Mouse (Mus musculus) kidney, embryonic 16.5 days (tissue): ENCODE measurements around the gene Acbd3. TPM values are rescaled to one million over a fixed set of nuclear protein-coding genes. Genes with fewer than 3 reads are reported as not detected.
A peak's percentile ranks its signal among the peaks of the same experiment; 100 is the strongest.

Experiments
- ATAC-seq: fragments of 200-750 bp; cut with Nextera tagmentation; 2 replicates; pipeline ENCODE4 v1.8.0; 2017; ENCODE audit warnings: moderate TSS enrichment; ENCODE audit not compliant: low FRiP score, low TSS enrichment
- H3K27ac ChIP-seq: fragments of 300-500 bp; sonication (generic); 2 replicates; pipeline ENCODE4 v1.5.1; 2014; ENCODE audit warnings: low read length
- H3K27me3 ChIP-seq: fragments of 300-500 bp; sonication (generic); 2 replicates; pipeline ENCODE4 v1.6.1; 2014; ENCODE audit warnings: low read length, control low read depth, mixed read lengths; ENCODE audit not compliant: insufficient read depth
- H3K36me3 ChIP-seq: fragments of 300-500 bp; sonication (generic); 2 replicates; pipeline ENCODE4 v1.6.1; 2014; ENCODE audit warnings: low read length, control low read depth, mixed read lengths; ENCODE audit not compliant: insufficient read depth
- H3K4me1 ChIP-seq: fragments of 300-500 bp; sonication (generic); 2 replicates; pipeline ENCODE4 v1.6.1; 2014; ENCODE audit warnings: low read length, control low read depth, mixed read lengths; ENCODE audit not compliant: insufficient read depth
- H3K4me2 ChIP-seq: fragments of 300-500 bp; sonication (generic); replicated peaks from 2 replicates; pipeline ENCODE4 v1.6.1; 2014; ENCODE audit warnings: low read depth, low read length
- H3K4me3 ChIP-seq: fragments of 300-500 bp; sonication (generic); 2 replicates; pipeline ENCODE4 v1.5.1; 2014; ENCODE audit warnings: mild to moderate bottlenecking, low read length
- H3K9ac ChIP-seq: fragments of 300-500 bp; sonication (generic); replicated peaks from 2 replicates; pipeline ENCODE4 v1.6.1; 2014; ENCODE audit warnings: low read length
- H3K9me3 ChIP-seq: fragments of 300-500 bp; sonication (generic); 2 replicates; pipeline ENCODE4 v1.6.1; 2016; ENCODE audit warnings: low read length, control low read depth
- WGBS: fragments of 180-500 bp; shearing (Covaris S2); extraction: QIAGEN DNeasy Blood & Tissue Kit; methylation state at CpG from one replicate; pipeline ENCODE4 v1.1.7; 2014; 5-methylcytosine and 5-hydroxymethylcytosine counted together
- polyA plus RNA-seq: library from polyadenylated mRNA; unstranded; fragments of >200 nt; fragmentation: Nextera tagmentation; extraction: Ambion mirVana; gene quantifications from 2 replicates; pipeline ENCODE4 v1.2.1, GENCODE M21; 2015

The Acbd3 gene
- polyA plus RNA-seq, 1 experiment from 2014 or later, result 22.7 TPM

DNA sequence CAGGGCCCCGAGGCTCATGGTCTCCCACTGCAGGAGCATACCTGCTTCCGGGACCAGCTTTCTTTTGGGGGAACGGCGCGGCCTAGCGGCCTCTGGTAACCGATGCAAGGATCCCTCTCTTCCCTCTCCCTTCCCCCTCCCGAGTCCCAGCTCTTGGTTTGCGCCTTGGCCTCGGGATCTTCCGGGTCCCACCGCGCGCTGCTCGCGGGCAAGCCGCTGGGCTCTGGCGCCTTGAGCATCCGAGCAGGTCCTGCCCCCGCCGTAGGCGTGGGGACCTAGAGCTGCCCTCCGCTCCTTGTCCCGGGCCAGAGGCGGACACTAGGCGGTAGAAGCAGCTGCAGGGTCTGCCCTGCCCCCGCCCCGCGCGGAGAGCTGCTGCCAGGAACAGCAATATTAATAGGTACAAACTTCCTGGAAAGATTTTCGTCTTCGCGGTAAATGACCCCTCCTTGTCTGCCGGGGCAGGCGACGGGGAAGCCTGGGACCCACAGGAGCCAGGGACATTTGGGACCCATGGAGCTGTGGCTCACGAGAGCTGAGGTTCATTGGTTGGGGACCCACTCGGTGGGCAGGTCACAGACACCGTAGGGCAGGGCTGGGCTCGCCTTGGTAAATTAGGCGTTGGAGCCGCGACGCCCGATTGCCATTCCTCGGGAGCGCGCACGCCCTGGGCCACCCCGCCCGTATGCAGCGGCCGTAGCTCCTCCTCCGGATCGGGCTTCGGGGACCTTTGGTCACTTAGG is 52.0 kb downstream of the Acbd3 start:
- under 1% methylated on average over 56 of the region's 56 CpGs for WGBS
- Histone ChIP-seq H3K36me3 (no peaks in the 10 kb centered on the region), H3K4me3 (peak overlapping the region; percentile 70), H3K4me1 (peaks cover 32% of the 10 kb centered on the region), H3K4me2 (peak overlapping the region; percentile 99), H3K9ac (peak overlapping the region; percentile 84), H3K9me3 (no peaks in the 10 kb centered on the region), H3K27me3 (no peaks in the 10 kb centered on the region), H3K27ac (peak overlapping the region; percentile 97)
- peak; percentile 88 for ATAC-seq

- Histone ChIP-seq H3K4me2 (peak overlapping the region; percentile 99), H3K9ac (peak overlapping the region; percentile 84), H3K27me3 (no peaks in the 10 kb centered on the region), H3K27ac (peak overlapping the region; percentile 97), H3K36me3 (no peaks in the 10 kb centered on the region), H3K9me3 (no peaks in the 10 kb centered on the region), H3K4me1 (peaks cover 37% of the 10 kb centered on the region), H3K4me3 (peak overlapping the region; percentile 70)
- ATAC-seq, result peak; percentile 50
- WGBS, result under 1% methylated on average over 13 of the region's 13 CpGs
Observed at GRCm38 (mm10) chr1:180778403-180778754, 52.5 kb downstream of the Acbd3 start.

- H3K4me3 ChIP-seq, result no peak overlapping the region
- no peaks in the 10 kb centered on the region for H3K27me3 ChIP-seq
- 0 out of 2 replicates have a peak overlapping the region, but pooled peaks have one; percentile 99 for H3K4me2 ChIP-seq
- H3K36me3 ChIP-seq, result no peaks in the 10 kb centered on the region
- peaks cover 43% of the 10 kb centered on the region for H3K4me1 ChIP-seq
- no peaks in the 10 kb centered on the region for H3K9me3 ChIP-seq
- no peak overlapping the region for H3K27ac ChIP-seq
- WGBS, result 88% methylated on average over 10 of the region's 10 CpGs
- ATAC-seq, result no peak
- no peak overlapping the region for H3K9ac ChIP-seq
Observed at GRCm38 (mm10) chr1:180778941-180779340, 53.1 kb downstream of the Acbd3 start.

DNA sequence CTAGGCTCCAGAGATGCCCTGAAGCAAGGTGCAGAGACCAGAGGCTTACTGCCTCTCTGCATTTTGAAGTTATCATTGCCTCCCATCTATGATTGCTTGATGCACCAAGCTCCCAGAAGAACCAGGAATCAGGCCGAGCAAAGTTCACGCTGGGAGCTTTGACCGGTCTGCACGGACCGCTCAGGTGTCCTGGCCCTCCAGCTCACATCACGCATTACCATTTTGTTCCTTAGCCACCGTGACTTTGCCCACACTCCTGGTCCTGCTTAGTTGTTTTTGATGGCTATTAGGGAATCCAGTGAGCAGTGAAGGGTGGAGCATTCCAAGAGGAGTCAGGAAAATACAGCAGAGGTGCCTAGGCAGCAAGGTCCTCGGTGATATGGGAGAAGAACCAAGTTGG is 54.4 kb downstream of the Acbd3 start:
- Histone ChIP-seq H3K4me3 (no peak overlapping the region), H3K36me3 (no peaks in the 10 kb centered on the region), H3K27me3 (no peaks in the 10 kb centered on the region), H3K4me2 (no peak overlapping the region), H3K9me3 (no peaks in the 10 kb centered on the region), H3K27ac (no peak overlapping the region), H3K9ac (no peak overlapping the region), H3K4me1 (peaks cover 42% of the 10 kb centered on the region)
- WGBS, result 71% methylated on average over 8 of the region's 8 CpGs
- no peak for ATAC-seq

GRCm38 (mm10) chr1:180781250-180781649 is 55.4 kb downstream of the Acbd3 start:
- Histone ChIP-seq H3K36me3 (no peaks in the 10 kb centered on the region), H3K9me3 (no peaks in the 10 kb centered on the region), H3K9ac (no peak overlapping the region), H3K4me1 (peaks cover 34% of the 10 kb centered on the region), H3K4me3 (no peak overlapping the region), H3K4me2 (no peak overlapping the region), H3K27ac (no peak overlapping the region), H3K27me3 (no peaks in the 10 kb centered on the region)
- ATAC-seq, result no peak
- 67% methylated on average over 5 of the region's 5 CpGs for WGBS

DNA sequence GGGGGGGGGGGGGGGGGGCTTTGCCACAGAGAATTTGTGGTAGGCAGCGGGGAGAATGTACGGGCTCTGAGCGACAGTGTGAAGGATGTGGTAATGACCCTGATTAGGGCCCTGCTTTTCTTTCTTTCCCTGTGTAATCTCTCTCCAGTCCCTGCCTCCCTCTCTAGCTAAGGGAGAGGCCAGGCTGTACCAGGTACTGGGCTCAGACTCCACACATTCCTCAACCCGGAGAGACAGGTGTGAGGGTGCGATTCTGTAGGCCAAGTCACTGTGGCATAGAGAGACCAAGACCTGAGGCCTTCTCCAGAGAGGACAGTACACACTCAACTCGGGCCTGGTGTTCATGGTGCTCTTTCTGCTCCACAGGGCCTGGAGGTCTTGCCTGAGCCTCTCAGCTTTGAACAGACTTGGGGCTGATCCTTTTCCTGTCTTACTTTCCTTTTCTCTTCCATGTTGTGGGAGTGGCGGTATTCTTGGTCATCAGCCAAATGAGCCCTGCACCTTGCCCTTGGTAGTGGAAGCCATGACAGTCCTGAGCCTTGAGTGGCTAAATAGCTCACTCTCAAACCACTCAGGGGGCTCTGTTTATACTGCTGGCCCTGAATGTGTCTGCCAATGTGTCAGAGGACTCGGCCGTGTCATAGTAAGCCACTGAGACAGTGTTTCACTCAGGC is 57.2 kb downstream of the Acbd3 start:
- no peak overlapping the region for H3K4me3 ChIP-seq
- peaks cover 23% of the 10 kb centered on the region for H3K4me1 ChIP-seq
- H3K36me3 ChIP-seq, result no peaks in the 10 kb centered on the region
- WGBS, result 45% methylated on average over 9 of the region's 9 CpGs
- peak overlapping the region; percentile 79 for H3K27ac ChIP-seq
- H3K9me3 ChIP-seq, result peaks cover 2% of the 10 kb centered on the region; the same call in 1 of the 2 replicates
- H3K9ac ChIP-seq, result 0 out of 2 replicates have a peak overlapping the region, but pooled peaks have one; percentile 7
- H3K4me2 ChIP-seq, result no peak overlapping the region
- ATAC-seq, result peak; percentile 18
- H3K27me3 ChIP-seq, result no peaks in the 10 kb centered on the region

DNA sequence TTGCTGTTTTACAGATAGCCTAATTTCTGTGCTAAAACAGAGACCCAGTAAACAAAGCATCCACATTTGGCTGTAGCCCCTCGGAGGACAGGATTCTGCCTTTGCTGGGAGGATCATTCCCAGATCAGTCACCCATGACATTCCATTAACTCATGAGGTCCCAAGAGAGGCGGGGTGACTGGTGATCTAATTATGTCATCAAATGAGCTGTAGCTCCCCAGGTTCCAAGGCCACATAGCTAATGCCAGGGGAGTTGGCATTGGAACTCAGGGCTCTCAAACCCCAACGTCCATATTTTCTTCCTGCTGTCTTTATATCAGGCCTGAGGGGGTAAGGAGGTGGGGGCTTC is 57.7 kb downstream of the Acbd3 start:
- Histone ChIP-seq H3K27ac (peak overlapping the region; percentile 79), H3K4me3 (no peak overlapping the region)

DNA sequence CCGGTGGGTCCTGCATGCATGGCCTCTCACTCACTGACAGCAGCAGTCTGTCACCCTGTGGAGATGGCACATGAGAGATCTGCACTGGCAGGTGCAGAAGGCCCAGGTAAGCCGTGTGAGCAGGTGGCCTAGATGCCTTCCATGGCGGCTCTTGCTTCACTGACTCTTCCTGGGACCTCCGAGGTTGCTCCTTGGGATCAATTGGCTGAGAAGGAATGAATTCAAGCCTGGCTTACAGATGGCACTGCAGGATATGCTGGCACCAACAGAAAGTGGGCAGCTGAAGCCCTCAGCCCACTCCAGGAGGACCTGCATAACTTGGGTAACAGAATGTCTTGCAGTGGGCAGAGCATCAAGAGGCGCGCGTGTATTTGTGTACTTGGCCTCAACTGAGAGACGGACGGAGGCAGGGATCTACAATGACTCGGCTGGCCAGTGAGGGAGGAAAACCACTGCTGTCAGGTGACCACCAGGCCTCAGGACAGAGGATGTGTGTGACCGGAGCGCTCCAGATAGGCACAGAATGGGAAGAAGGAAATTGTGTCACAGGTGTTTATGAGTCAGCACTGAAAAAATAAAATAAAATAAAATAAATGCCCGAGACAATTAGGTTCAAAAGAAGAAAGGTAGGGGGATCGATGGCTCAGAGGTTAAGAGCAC is 66.1 kb downstream of the Acbd3 start:
- ATAC-seq, result no peak
- H3K27ac ChIP-seq, result no peak overlapping the region
- peaks cover 6% of the 10 kb centered on the region for H3K9me3 ChIP-seq
- peaks cover 14% of the 10 kb centered on the region for H3K4me1 ChIP-seq
- H3K9ac ChIP-seq, result no peak overlapping the region
- H3K27me3 ChIP-seq, result no peaks in the 10 kb centered on the region
- no peaks in the 10 kb centered on the region for H3K36me3 ChIP-seq
- WGBS, result 83% methylated on average over 14 of the region's 14 CpGs
- no peak overlapping the region for H3K4me3 ChIP-seq
- no peak overlapping the region for H3K4me2 ChIP-seq

More for the DNA sequence above, 57.7 kb downstream of the Acbd3 start:
- Histone ChIP-seq H3K36me3 (no peaks in the 10 kb centered on the region), H3K9me3 (peaks cover 6% of the 10 kb centered on the region), H3K9ac (no peak overlapping the region), H3K27me3 (no peaks in the 10 kb centered on the region), H3K4me1 (peaks cover 22% of the 10 kb centered on the region), H3K4me2 (no peak overlapping the region)
- WGBS, result 24% methylated on average over 3 of the region's 3 CpGs
- ATAC-seq, result peak; percentile 46; the same call in 1 of the 2 replicates

DNA sequence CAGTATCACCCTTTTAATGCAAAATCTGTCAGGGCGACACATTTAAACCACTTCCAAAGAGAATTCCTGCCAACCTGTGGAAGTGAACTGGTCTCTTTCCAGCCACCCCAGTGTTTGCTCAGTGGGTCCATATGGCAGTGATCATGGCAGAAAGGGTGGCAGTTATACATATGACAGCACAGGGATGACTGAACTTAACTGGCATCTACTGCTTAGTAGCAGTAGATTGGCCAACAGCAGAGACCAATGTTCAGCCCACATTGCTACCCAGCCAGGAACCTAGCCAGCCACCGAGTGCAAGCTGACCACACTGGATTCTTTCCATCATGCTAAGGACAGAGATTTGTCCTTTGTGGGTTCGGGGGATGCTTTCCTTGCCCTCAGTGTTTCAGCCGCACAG is 67.0 kb downstream of the Acbd3 start:
- Histone ChIP-seq H3K27ac (no peak overlapping the region), H3K9me3 (peaks cover 6% of the 10 kb centered on the region), H3K4me1 (peaks cover 14% of the 10 kb centered on the region), H3K4me2 (no peak overlapping the region), H3K9ac (no peak overlapping the region), H3K27me3 (no peaks in the 10 kb centered on the region), H3K36me3 (no peaks in the 10 kb centered on the region), H3K4me3 (no peak overlapping the region)
- ATAC-seq, result no peak
- 86% methylated on average over 4 of the region's 4 CpGs for WGBS
